17 mouse cellular contexts compared by ENCODE assay signal in genomic region chr4:46339584-46339983, GRCm38 (mm10). TPM values are rescaled to one million over a fixed set of nuclear protein-coding genes. Genes with fewer than 3 reads are reported as not detected.
DNase-seq lines count a peak whose midpoint lies in the region; ATAC-seq and TF ChIP-seq lines count a peak whose summit lies in the region.
"Had no signal": no experiment of that assay in that cellular context is flagged by ENCODE, and none has a peak within 500 bp of the region (broad histone marks: within the 10 kb centered on the region; RNA-seq: fewer than 3 reads in every experiment).

No protein-coding gene starts in this region.

- ATAC-seq in hindbrain, embryonic 11.5 days (ENCODE audit: low FRiP score), result no peak
- ATAC-seq in erythroid progenitor cell, adult 5-6 weeks (replicated peaks; ENCODE audit: low FRiP score, poor library complexity, severe bottlenecking), result no peak
- ATAC-seq in activated CD4-positive, CD25-positive, alpha-beta regulatory T cell, adult 4 months, result no peak
- ATAC-seq: intestine, embryonic 16.5 days; midbrain, embryonic 15.5 days had no signal

- H3K27ac ChIP-seq in cerebellum, adult 2 months (ENCODE audit: insufficient read depth, low read length), result no peak overlapping the region
- H3K27ac ChIP-seq in hindbrain, embryonic 10.5 days, result no peak overlapping the region
- H3K27ac ChIP-seq in hindbrain, embryonic 11.5 days (ENCODE audit: low read depth, low read length), result no peak overlapping the region
- H3K27ac ChIP-seq: limb, embryonic 12.5 days; midbrain, embryonic 15.5 days had no signal

- TF ChIP-seq CTCF in cerebellum, adult 2 months (IDR thresholded peaks at IDR 0.05; ENCODE audit: borderline replicate concordance, insufficient read depth, low read depth, low read length), result peak; percentile 19; the same call in 1 of the 2 replicates

- 3% methylated on average over 26 of the region's 26 CpGs for WGBS in cerebellum, adult 2 months
- WGBS in hindbrain, embryonic 10.5 days, result 2% methylated on average over 26 of the region's 26 CpGs
- WGBS in hindbrain, embryonic 11.5 days, result 1% methylated on average over 26 of the region's 26 CpGs

- DNase-seq in cerebellum, adult 2 months, result peak; percentile 41 to 48
- no peak for DNase-seq in cerebellum, adult 8-10 months
- peak; percentile 45 for DNase-seq in hindbrain, embryonic 10.5 days (ENCODE audit: low spot score)
- no peak for DNase-seq in hindbrain, embryonic 11.5 days (ENCODE audit: low spot score)
- DNase-seq in ZHBTc4 (ENCODE audit: low read depth, low spot score), result peak; percentile 56
- peak; percentile 26 for DNase-seq in embryo, embryonic 9.5 days (ENCODE audit: extremely low spot score)
- DNase-seq: B cell, adult 2 months; layer of hippocampus, adult 9-11 months; lung, embryonic 14.5 days; thymus, adult 18-20 months had no signal

- H3K4me3 ChIP-seq in cerebellum, adult 2 months (replicated peaks; ENCODE audit: insufficient read depth, low read depth, low read length), result no peak overlapping the region
- no peak overlapping the region for H3K4me3 ChIP-seq in hindbrain, embryonic 10.5 days
- H3K4me3 ChIP-seq in hindbrain, embryonic 11.5 days (ENCODE audit: low read depth, low read length), result no peak overlapping the region
- H3K4me3 ChIP-seq: limb, embryonic 12.5 days; midbrain, embryonic 15.5 days had no signal

- no peaks in the 10 kb centered on the region for H3K4me1 ChIP-seq in cerebellum, adult 2 months (ENCODE audit: control insufficient read depth, insufficient read depth, low read length)
- peaks cover 23% of the 10 kb centered on the region for H3K4me1 ChIP-seq in hindbrain, embryonic 10.5 days (replicated peaks)
- no peaks in the 10 kb centered on the region; the same call in none of the 2 replicates for H3K4me1 ChIP-seq in hindbrain, embryonic 11.5 days (replicated peaks; ENCODE audit: control insufficient read depth, insufficient read depth, low read length)

- H3K36me3 ChIP-seq in hindbrain, embryonic 10.5 days, result no peaks in the 10 kb centered on the region
- H3K36me3 ChIP-seq in hindbrain, embryonic 11.5 days (ENCODE audit: control insufficient read depth, insufficient read depth, low read length), result no peaks in the 10 kb centered on the region
- H3K36me3 ChIP-seq: limb, embryonic 12.5 days; midbrain, embryonic 15.5 days had no signal

- no peak for TF ChIP-seq POLR2A in cerebellum, adult 2 months (IDR thresholded peaks at IDR 0.05; ENCODE audit: borderline replicate concordance, insufficient read depth, low read length)

- H3K9me3 ChIP-seq in hindbrain, embryonic 10.5 days, result no peaks in the 10 kb centered on the region
- no peaks in the 10 kb centered on the region for H3K9me3 ChIP-seq in hindbrain, embryonic 11.5 days (ENCODE audit: control insufficient read depth, low read length)
- H3K9me3 ChIP-seq: limb, embryonic 12.5 days; midbrain, embryonic 15.5 days had no signal

- H3K4me2 ChIP-seq in hindbrain, embryonic 11.5 days (replicated peaks; ENCODE audit: low read depth, low read length), result no peak overlapping the region
- H3K4me2 ChIP-seq: limb, embryonic 12.5 days; lung, embryonic 14.5 days; midbrain, embryonic 15.5 days had no signal

- peaks cover 11% of the 10 kb centered on the region; the same call in 1 of the 2 replicates for H3K27me3 ChIP-seq in cerebellum, adult 2 months (ENCODE audit: control insufficient read depth, insufficient read depth, low read length)
- peaks cover 92% of the 10 kb centered on the region for H3K27me3 ChIP-seq in hindbrain, embryonic 10.5 days (ENCODE audit: insufficient read depth, poor library complexity, severe bottlenecking)
- H3K27me3 ChIP-seq in hindbrain, embryonic 11.5 days (ENCODE audit: control insufficient read depth, insufficient read depth, low read length), result peaks cover 80% of the 10 kb centered on the region

- H3K9ac ChIP-seq in hindbrain, embryonic 11.5 days (ENCODE audit: low read depth, low read length), result no peak overlapping the region
- H3K9ac ChIP-seq: limb, embryonic 12.5 days; lung, embryonic 14.5 days; midbrain, embryonic 15.5 days had no signal

RNA-seq across cellular contexts. Expression of gene Foxe1, which starts 3.8 kb away (rescaled TPM):
- polyA plus RNA-seq in cerebellum, adult 2 months (2012; rRNA removed), result not detected in 2 replicates
- polyA plus RNA-seq in hindbrain, embryonic 10.5 days (2016; fragmentation: Nextera tagmentation; extraction: Ambion mirVana), result 0.27 and 0.60 TPM in 2 replicates
- 0.08 and 0.48 TPM in 2 replicates for polyA plus RNA-seq in hindbrain, embryonic 11.5 days (2014; fragmentation: Nextera tagmentation; extraction: Ambion mirVana)
- not detected in 2 replicates for total RNA-seq in erythroid progenitor cell, adult 5-6 weeks (2015; ENCODE audit: low replicate concordance)
- total RNA-seq in erythroid progenitor cell, adult 5-6 weeks (2017; ENCODE audit: low replicate concordance), result not detected in 2 replicates
- polyA plus RNA-seq in activated CD4-positive, CD25-positive, alpha-beta regulatory T cell, adult 4 months (2017; shearing (Covaris generic)), result not detected
- total RNA-seq: heart, postnatal 10 days had no signal
- polyA plus RNA-seq: intestine, embryonic 16.5 days; limb, embryonic 12.5 days; lung, embryonic 14.5 days; midbrain, embryonic 15.5 days; spleen, adult 2 months had no signal

RNA-seq across cellular contexts. Expression of gene Trmo, which starts 49.7 kb away (rescaled TPM):
- polyA plus RNA-seq in cerebellum, adult 2 months (2012; rRNA removed), result 7.7 and 8.1 TPM in 2 replicates
- polyA plus RNA-seq in hindbrain, embryonic 10.5 days (2016; fragmentation: Nextera tagmentation; extraction: Ambion mirVana), result 10.4 and 11.9 TPM in 2 replicates
- 9.9 and 10.6 TPM in 2 replicates for polyA plus RNA-seq in hindbrain, embryonic 11.5 days (2014; fragmentation: Nextera tagmentation; extraction: Ambion mirVana)
- 89.0 and 90.1 TPM in 2 replicates for total RNA-seq in erythroid progenitor cell, adult 5-6 weeks (2015; ENCODE audit: low replicate concordance)
- 49.6 and 97.9 TPM in 2 replicates for total RNA-seq in erythroid progenitor cell, adult 5-6 weeks (2017; ENCODE audit: low replicate concordance)
- polyA plus RNA-seq in activated CD4-positive, CD25-positive, alpha-beta regulatory T cell, adult 4 months (2017; shearing (Covaris generic)), result 10 to 100 TPM; 10.9 to 16.3 TPM

Comparison
In these comparisons a context has a peak if more than half of its experiments do, and no peak if none do; other contexts are left out.
1. DNase-seq: peak in cerebellum, adult 2 months (2 of 2), hindbrain, embryonic 10.5 days (single experiment), ZHBTc4 (single experiment) and embryo, embryonic 9.5 days (single experiment); none in cerebellum, adult 8-10 months (single experiment) and hindbrain, embryonic 11.5 days (single experiment).